In the genomic region with DNA sequence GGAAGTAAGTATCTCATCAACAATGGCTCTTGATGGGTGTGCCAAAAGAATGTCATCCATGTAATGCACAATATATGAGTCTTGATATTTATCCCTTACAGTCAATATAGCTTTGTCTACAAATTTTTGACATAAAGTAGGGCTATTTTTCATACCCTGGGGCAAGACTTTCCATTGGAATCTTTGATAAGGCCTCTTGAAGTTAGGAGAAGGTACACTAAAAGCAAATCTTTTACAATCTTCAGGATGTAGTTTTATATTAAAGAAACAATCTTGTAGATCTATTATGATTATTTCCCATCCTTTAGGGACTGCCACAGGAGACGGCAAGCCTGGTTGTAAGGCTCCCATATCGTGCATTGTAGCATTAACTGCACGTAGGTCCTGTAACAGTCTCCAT, we compare ENCODE assay signal across 16 mouse cellular contexts.
DNase-seq lines count a peak whose midpoint lies in the region; TF ChIP-seq lines count a peak whose summit lies in the region.
"Had no signal": no experiment of that assay in that cellular context is flagged by ENCODE, and none has a peak within 500 bp of the region (broad histone marks: within the 10 kb centered on the region; RNA-seq: fewer than 3 reads in every experiment).

No protein-coding gene starts in this region.

- dilution Hi-C loops in CH12.LX (cut with MboI; ENCODE audit: extremely low pct_ligation_motif_present, extremely low pct_unique_long_range_greater_than_20kb, low sequenced_read_pairs), result no loop called here

- no peaks in the 10 kb centered on the region for H3K36me3 ChIP-seq in CH12.LX (replicated peaks in 1 of 2; ENCODE audit: control insufficient read depth in 1 of 2, insufficient read depth in 1 of 2, low read length in 1 of 2)
- H3K36me3 ChIP-seq: G1E had no signal

- no peak for DNase-seq in CH12.LX (ENCODE audit: extremely low read depth)
- DNase-seq in urinary bladder, postnatal 36 days (ENCODE audit: low spot score in 2 of 2), result no peak
- DNase-seq: adrenal gland, adult 2 months; adrenal gland, adult 8-10 months; adrenal gland, postnatal 10 days; adrenal gland, postnatal 14 days; adrenal gland, postnatal 25 days; adrenal gland, postnatal 36 days; B cell, adult 2 months; cerebellum, adult 11 months; cerebellum, adult 11-12 months; cerebellum, adult 18-20 months; cerebellum, adult 2 months; cerebellum, adult 8-10 months had no signal

- H3K27me3 ChIP-seq in CH12.LX (replicated peaks), result no peaks in the 10 kb centered on the region
- H3K27me3 ChIP-seq: Patski had no signal

- H3K27ac ChIP-seq in CH12.LX (ENCODE audit: insufficient read depth, low read depth), result peak overlapping the region; percentile 96

- peaks cover 2 to 22% of the 10 kb centered on the region in 2 experiments; a peak in 3 of 4 replicates for H3K4me1 ChIP-seq in CH12.LX (ENCODE audit: control insufficient read depth in 1 of 2, insufficient read depth in 2 of 2)

- H3K4me3 ChIP-seq in CH12.LX (replicated peaks in 1 of 3; ENCODE audit: low read depth in 2 of 3, low read length in 2 of 3, poor library complexity in 1 of 3), result peak overlapping the region in 2 of 3 experiments; percentile 7 to 56

- H3K9me3 ChIP-seq in CH12.LX (replicated peaks; ENCODE audit: low read length), result no peaks in the 10 kb centered on the region

- TF ChIP-seq CTCF in CH12.LX (conservative IDR thresholded peaks at IDR 0.05 in 1 of 2, IDR thresholded peaks at IDR 0.05 in 1 of 2; ENCODE audit: low read depth in 2 of 2, low read length in 2 of 2), result no peak

- in situ Hi-C loops in CH12.LX (cut with MboI; ENCODE audit: low pct_ligation_motif_present, low pct_unique_long_range_greater_than_20kb, low sequenced_read_pairs), result no loop called here

- peak overlapping the region; percentile 60 for H3K4me2 ChIP-seq in CH12.LX (ENCODE audit: insufficient read depth, low read depth, poor library complexity, severe bottlenecking)

- H3K9ac ChIP-seq in CH12.LX (ENCODE audit: insufficient read depth, low read depth), result peak overlapping the region; percentile 95

- H3K79me2 ChIP-seq in CH12.LX (replicated peaks; ENCODE audit: control insufficient read depth, extremely low read depth, insufficient read depth, poor library complexity, severe bottlenecking), result peaks cover 12% of the 10 kb centered on the region

- no peak for TF ChIP-seq RAD21 in CH12.LX (IDR thresholded peaks at IDR 0.05; ENCODE audit: low read depth, low read length)

- no peak for TF ChIP-seq EP300 in CH12.LX (IDR thresholded peaks at IDR 0.05; ENCODE audit: low read length)

- TF ChIP-seq POLR2A in CH12.LX (IDR thresholded peaks at IDR 0.05; ENCODE audit: low read depth, low read length), result 0 out of 2 replicates have a peak, but pooled peaks have one; percentile 32

TF ChIP-seq in CH12.LX, 34 proteins besides CTCF, POLR2A, EP300 and RAD21:
- 0 out of 2 replicates have a peak, but pooled peaks have one; percentile 4 for TF ChIP-seq MAFK (IDR thresholded peaks at IDR 0.05; ENCODE audit: insufficient replicate concordance, low read length)
- no peak for TF ChIP-seq CHD2 (IDR thresholded peaks at IDR 0.05; ENCODE audit: low read length)
- peak; percentile 79; the same call in 1 of the 2 replicates for TF ChIP-seq POLR2AphosphoS2 (IDR thresholded peaks at IDR 0.05; ENCODE audit: low read depth, low read length)
- TF ChIP-seq SIN3A (IDR thresholded peaks at IDR 0.05; ENCODE audit: low read length), result 0 out of 2 replicates have a peak, but pooled peaks have one; percentile 31
- TF ChIP-seq MXI1 (IDR thresholded peaks at IDR 0.05; ENCODE audit: low read depth, low read length), result no peak
- TF ChIP-seq CHD1 (IDR thresholded peaks at IDR 0.05; ENCODE audit: low read depth, low read length), result peak; percentile 84
